Mouse (Mus musculus): ENCODE data around the gene Msantd2. TPM values are rescaled to one million over a fixed set of nuclear protein-coding genes. Genes with fewer than 3 reads are reported as not detected.

Msantd2 gene
- polyA plus RNA-seq, 1 experiment, result 42.9 TPM

DNA sequence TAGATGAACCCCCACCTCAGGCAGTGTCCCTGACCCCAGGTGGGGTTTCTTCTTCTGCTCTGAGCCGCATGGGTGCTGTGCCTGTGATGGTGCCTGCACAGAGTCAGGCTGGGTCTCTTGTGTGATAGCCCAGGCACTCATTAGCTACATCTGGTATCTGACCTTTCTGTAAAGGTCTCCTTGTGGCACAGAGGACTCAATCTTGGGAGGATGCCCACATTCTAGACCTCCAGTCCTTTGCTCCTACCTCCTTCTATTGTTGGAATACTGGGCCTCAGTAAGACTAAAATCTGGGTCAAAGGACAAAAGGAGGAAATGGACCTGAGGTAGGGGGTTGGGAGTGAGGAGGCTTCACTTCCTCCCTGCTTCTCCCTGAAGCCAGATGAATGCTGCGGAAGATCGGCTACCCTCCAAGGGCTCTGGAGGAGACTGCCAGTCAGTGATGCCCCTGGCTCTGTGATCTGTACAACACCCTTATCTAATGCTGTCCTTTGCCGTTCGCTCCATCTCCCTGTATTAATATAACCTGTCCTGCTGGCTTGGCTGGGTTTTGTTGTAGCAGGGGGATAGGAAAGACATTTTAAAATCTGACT, 48.6 kb downstream of the Msantd2 start:
- 95% methylated on average over 5 of the region's 5 CpGs for WGBS
- H3K27ac ChIP-seq (ENCODE audit: control insufficient read depth, insufficient read depth, low read length), result no peak overlapping the region

DNA sequence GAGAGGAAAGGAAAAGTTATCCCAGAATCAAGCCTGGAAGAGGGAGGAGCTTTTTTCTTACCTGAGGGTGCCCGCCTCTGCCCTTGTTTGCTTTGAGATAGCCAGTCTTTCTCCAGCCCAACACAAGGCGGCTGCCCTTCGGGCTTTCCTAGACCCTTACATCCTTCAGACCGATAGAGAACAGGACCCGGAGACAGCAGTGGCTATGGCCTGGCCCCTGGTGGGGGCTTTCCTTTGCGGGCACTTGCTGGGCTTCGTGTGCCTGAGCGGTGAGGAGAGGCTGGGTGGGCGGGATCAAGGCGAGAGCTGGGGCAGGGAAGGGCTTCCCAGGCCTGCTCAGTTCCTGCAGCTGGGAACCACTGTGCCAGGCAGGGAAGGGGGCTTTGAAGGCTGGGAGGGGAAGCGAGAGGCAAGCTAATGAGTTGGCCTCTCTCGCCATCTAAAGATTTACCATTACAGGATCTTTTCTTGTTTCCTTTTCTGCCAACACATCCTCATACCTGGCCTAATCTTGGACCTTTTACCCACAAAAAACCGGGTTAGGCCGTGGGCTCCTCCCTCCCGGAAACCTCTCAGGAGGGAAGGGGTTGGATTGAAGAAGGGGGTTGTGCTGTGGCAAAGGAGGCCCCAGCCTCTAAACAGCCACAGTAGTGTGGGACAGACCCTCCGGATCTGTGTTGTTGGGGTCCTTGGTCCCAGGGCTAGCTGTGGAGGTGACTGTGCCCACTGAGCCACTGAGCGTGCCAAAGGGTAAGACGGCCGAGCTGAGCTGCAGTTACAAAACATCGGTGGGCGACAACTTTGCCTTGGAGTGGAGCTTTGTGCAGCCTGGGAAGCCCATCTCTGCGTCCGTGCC, 50.3 kb downstream of the Msantd2 start, which contains the start of gene Vsig2:
Vsig2 (plus strand) TSS at position 86 of the 856 bp plus-strand sequence.
- 89% methylated on average over 23 of the region's 23 CpGs for WGBS
- no peak for DNase-seq
- TF ChIP-seq POLR2A (IDR thresholded peaks at IDR 0.05; ENCODE audit: control insufficient read depth, extremely low read depth, insufficient read depth, low read length, poor library complexity) (no peak), CTCF (IDR thresholded peaks at IDR 0.05; ENCODE audit: borderline replicate concordance, control insufficient read depth, extremely low read depth, insufficient read depth, low read length, poor library complexity) (no peak)
- H3K4me3 ChIP-seq (ENCODE audit: control insufficient read depth, insufficient read depth, low read length), result no peak within 1 kb of the TSS
- H3K27me3 ChIP-seq (ENCODE audit: control insufficient read depth, insufficient read depth, low read length), result no peaks in the 10 kb centered on the region
- no peaks in the 10 kb centered on the region for H3K4me1 ChIP-seq (replicated peaks; ENCODE audit: control insufficient read depth, insufficient read depth, low read length)
- no peaks in the 10 kb centered on the region for H3K36me3 ChIP-seq (ENCODE audit: control insufficient read depth, insufficient read depth, low read length)
- H3K27ac ChIP-seq (ENCODE audit: control insufficient read depth, insufficient read depth, low read length), result no peak within 1 kb of the TSS

More for the DNA sequence above, 48.6 kb downstream of the Msantd2 start:
- no peaks in the 10 kb centered on the region for H3K27me3 ChIP-seq (ENCODE audit: control insufficient read depth, insufficient read depth, low read length)
- no peak overlapping the region for H3K4me3 ChIP-seq (ENCODE audit: control insufficient read depth, insufficient read depth, low read length)
- DNase-seq, result no peak
- TF ChIP-seq POLR2A (IDR thresholded peaks at IDR 0.05; ENCODE audit: control insufficient read depth, extremely low read depth, insufficient read depth, low read length, poor library complexity), result no peak
- no peak for TF ChIP-seq CTCF (IDR thresholded peaks at IDR 0.05; ENCODE audit: borderline replicate concordance, control insufficient read depth, extremely low read depth, insufficient read depth, low read length, poor library complexity)
- H3K36me3 ChIP-seq (ENCODE audit: control insufficient read depth, insufficient read depth, low read length), result no peaks in the 10 kb centered on the region
- H3K4me1 ChIP-seq (replicated peaks; ENCODE audit: control insufficient read depth, insufficient read depth, low read length), result no peaks in the 10 kb centered on the region

DNA sequence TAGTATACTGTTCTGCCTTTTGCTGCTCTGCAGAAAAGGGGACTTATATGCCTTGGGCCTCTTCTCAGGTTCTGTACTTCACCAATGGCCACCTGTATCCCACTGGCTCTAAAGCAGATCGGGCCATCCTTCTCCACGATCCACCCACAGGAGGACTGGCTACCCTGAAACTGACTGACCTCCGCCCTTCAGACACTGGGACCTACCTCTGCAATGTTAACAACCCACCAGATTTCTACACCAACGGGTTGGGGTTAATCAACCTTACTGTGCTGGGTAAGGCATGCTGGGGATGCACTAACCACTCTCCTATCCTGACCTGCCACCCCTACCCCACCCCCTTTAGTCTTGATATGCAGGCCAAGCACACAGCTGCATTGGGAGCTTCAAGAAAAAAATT, 51.1 kb downstream of the Msantd2 start:
- H3K36me3 ChIP-seq (ENCODE audit: control insufficient read depth, insufficient read depth, low read length), result no peaks in the 10 kb centered on the region
- no peak overlapping the region for H3K4me3 ChIP-seq (ENCODE audit: control insufficient read depth, insufficient read depth, low read length)
- 0 out of 2 replicates have a peak, but pooled peaks cover 4% of the 10 kb centered on the region for H3K4me1 ChIP-seq (replicated peaks; ENCODE audit: control insufficient read depth, insufficient read depth, low read length)
- no peak overlapping the region for H3K27ac ChIP-seq (ENCODE audit: control insufficient read depth, insufficient read depth, low read length)
- no peaks in the 10 kb centered on the region for H3K27me3 ChIP-seq (ENCODE audit: control insufficient read depth, insufficient read depth, low read length)
- TF ChIP-seq CTCF (IDR thresholded peaks at IDR 0.05; ENCODE audit: borderline replicate concordance, control insufficient read depth, extremely low read depth, insufficient read depth, low read length, poor library complexity), result no peak
- 96% methylated on average over 4 of the region's 4 CpGs for WGBS
- DNase-seq, result no peak

DNA sequence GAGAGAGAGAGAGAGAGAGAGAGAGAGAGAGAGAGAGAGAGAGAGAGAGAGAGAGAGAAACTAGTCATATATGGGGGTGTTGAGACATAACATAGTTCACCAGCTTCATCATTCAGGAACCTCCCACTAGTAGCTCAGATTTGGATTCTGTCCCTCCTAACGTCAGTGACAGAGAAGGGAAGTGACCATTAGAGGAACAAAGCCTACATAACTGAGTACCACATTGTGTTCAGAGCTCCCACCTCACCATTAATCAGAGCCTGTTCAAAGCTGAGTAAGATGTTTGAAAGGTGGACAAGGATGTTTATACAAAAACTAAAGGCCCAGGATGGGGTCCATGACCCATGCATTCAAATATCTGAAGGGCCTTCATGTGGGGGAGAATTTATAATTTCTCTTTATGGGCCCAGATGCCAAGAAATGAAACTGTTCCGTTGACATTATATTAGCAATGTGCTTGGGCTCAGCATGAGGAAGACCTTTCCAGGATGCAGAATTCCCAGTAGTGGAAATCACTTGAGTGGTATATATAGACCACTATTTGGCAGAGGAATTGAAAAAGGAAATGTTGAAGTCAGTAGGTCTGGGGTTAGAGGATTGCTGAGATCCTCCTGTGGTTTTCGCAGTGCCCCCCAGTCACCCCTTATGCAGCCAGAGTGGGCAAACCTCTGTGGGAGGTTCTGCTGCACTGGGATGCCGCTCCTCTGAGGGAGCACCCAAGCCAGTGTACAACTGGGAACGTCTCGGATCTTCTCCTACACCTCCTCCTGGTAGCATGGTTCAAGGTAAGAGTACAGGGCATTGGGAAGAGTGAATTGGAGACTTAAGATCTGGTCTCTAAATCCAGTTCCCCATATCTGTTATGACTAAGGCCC, 51.8 kb downstream of the Msantd2 start:
- 0 out of 2 replicates have a peak, but pooled peaks cover 6% of the 10 kb centered on the region for H3K4me1 ChIP-seq (replicated peaks; ENCODE audit: control insufficient read depth, insufficient read depth, low read length)
- 81% methylated on average over 6 of the region's 6 CpGs for WGBS
- H3K4me3 ChIP-seq (ENCODE audit: control insufficient read depth, insufficient read depth, low read length), result no peak overlapping the region
- H3K27ac ChIP-seq (ENCODE audit: control insufficient read depth, insufficient read depth, low read length), result no peak overlapping the region
- H3K27me3 ChIP-seq (ENCODE audit: control insufficient read depth, insufficient read depth, low read length), result no peaks in the 10 kb centered on the region
- DNase-seq, result no peak
- H3K36me3 ChIP-seq (ENCODE audit: control insufficient read depth, insufficient read depth, low read length), result no peaks in the 10 kb centered on the region
- TF ChIP-seq POLR2A (IDR thresholded peaks at IDR 0.05; ENCODE audit: control insufficient read depth, extremely low read depth, insufficient read depth, low read length, poor library complexity), result no peak
- TF ChIP-seq CTCF (IDR thresholded peaks at IDR 0.05; ENCODE audit: borderline replicate concordance, control insufficient read depth, extremely low read depth, insufficient read depth, low read length, poor library complexity), result no peak

DNA sequence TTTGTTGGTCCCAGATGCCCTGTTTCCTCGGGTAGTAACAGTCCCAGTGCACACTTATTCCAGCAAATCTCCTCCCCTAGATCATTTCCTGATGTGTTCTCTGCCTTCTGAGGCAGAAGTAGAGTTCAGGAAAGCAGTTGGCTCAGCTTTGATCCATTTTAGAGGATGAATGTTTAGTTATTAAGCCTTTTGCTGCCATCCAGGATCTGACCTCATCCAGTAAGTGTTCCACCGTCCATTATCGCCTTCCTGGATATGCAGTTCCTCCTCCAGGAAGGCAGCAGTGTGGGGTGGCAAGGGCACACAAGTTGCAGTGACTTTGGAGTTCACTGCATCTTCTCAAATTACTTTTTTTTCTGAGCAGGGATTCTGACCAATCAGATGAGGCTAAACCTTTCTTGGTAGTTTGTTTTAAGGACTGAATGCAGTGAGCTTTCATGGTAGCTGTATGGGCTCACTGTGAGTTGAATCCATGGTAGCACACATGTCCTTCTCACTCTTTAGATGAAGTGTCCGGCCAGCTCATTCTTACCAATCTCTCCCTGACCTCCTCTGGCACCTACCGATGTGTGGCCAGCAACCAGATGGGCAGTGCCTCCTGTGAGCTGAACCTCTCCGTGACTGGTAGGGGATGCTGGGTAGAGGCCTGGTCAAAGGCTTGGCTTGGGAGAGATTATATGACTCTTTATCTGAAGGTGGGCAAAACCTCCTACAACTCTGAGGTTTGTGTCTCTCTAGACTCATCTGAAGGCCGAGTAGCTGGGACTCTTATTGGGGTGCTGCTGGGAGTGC, 52.9 kb downstream of the Msantd2 start:
- Histone ChIP-seq H3K27me3 (ENCODE audit: control insufficient read depth, insufficient read depth, low read length) (no peaks in the 10 kb centered on the region), H3K4me3 (ENCODE audit: control insufficient read depth, insufficient read depth, low read length) (no peak overlapping the region), H3K36me3 (ENCODE audit: control insufficient read depth, insufficient read depth, low read length) (no peaks in the 10 kb centered on the region), H3K27ac (ENCODE audit: control insufficient read depth, insufficient read depth, low read length) (no peak overlapping the region), H3K4me1 (replicated peaks; ENCODE audit: control insufficient read depth, insufficient read depth, low read length) (0 out of 2 replicates have a peak, but pooled peaks cover 6% of the 10 kb centered on the region)
- TF ChIP-seq CTCF (IDR thresholded peaks at IDR 0.05; ENCODE audit: borderline replicate concordance, control insufficient read depth, extremely low read depth, insufficient read depth, low read length, poor library complexity) (no peak), POLR2A (IDR thresholded peaks at IDR 0.05; ENCODE audit: control insufficient read depth, extremely low read depth, insufficient read depth, low read length, poor library complexity) (no peak)
- DNase-seq, result no peak
- WGBS, result 84% methylated on average over 7 of the region's 7 CpGs

Data from thymus, adult 2 months (tissue).